Mouse (Mus musculus): Measurements from ENCODE around the gene Rdh1. TPM values are rescaled to one million over a fixed set of nuclear protein-coding genes. Genes with fewer than 3 reads are reported as not detected.
"Not testable (repeated sequence)": the region's sequence is repeated elsewhere in the genome, so short reads cannot be mapped to it uniquely, and the experiment has no call there.

Gene Rdh1
- polyA plus RNA-seq, 1 experiment, result 0.01 TPM

GRCm38 (mm10) chr10:127800891-127801290 is 41.4 kb downstream of the Rdh1 start, which contains the start of gene Rdh16:
Gene Rdh16, plus strand, starts transcription at chr10:127801152.
- Histone ChIP-seq H3K79me2 (ENCODE audit: control insufficient read depth, insufficient read depth) (no peaks in the 10 kb centered on the region), H3K27me3 (ENCODE audit: control insufficient read depth, insufficient read depth, insufficient read length) (no peaks in the 10 kb centered on the region), H3K4me2 (ENCODE audit: low read depth) (no peak within 1 kb of the TSS), H3K36me3 (ENCODE audit: control insufficient read depth, insufficient read depth) (no peaks in the 10 kb centered on the region), H3K4me3 (no peak within 1 kb of the TSS), H3ac (ENCODE audit: control insufficient read depth, insufficient read length) (no peak within 1 kb of the TSS)
- no peak for TF ChIP-seq MYOD1 (IDR thresholded peaks at IDR 0.05; ENCODE audit: control insufficient read depth in 1 of 3, insufficient read length in 2 of 3, low read depth in 2 of 3)
- no peak for TF ChIP-seq TCF12 (IDR thresholded peaks at IDR 0.05; ENCODE audit: insufficient read depth, poor library complexity, severe bottlenecking)
- no peak for TF ChIP-seq E2F4 (IDR thresholded peaks at IDR 0.05; ENCODE audit: insufficient read depth)
- no peak for TF ChIP-seq MAX (IDR thresholded peaks at IDR 0.05; ENCODE audit: low read depth)
- TF ChIP-seq REST (IDR thresholded peaks at IDR 0.05; ENCODE audit: insufficient read depth, insufficient read length), result no peak
- no peak for TF ChIP-seq CEBPB (IDR thresholded peaks at IDR 0.05; ENCODE audit: insufficient read depth, poor library complexity, severe bottlenecking)
- TF ChIP-seq MYOG (IDR thresholded peaks at IDR 0.05; ENCODE audit: control insufficient read depth in 1 of 3, insufficient read depth in 1 of 3, insufficient read length in 2 of 3, low read depth in 2 of 3), result no peak
- TF ChIP-seq POLR2A (IDR thresholded peaks at IDR 0.05; ENCODE audit: insufficient read length, low read depth), result no peak
- no peak for TF ChIP-seq SRF (IDR thresholded peaks at IDR 0.05; ENCODE audit: control insufficient read depth, insufficient read length, low read depth)
- no peak for TF ChIP-seq POLR2AphosphoS2 (IDR thresholded peaks at IDR 0.05; ENCODE audit: insufficient read length, low read depth)
- TF ChIP-seq TCF3 (IDR thresholded peaks at IDR 0.05; ENCODE audit: insufficient read length, low read depth), result no peak
- TF ChIP-seq USF1 (IDR thresholded peaks at IDR 0.05; ENCODE audit: low read depth), result no peak

GRCm38 (mm10) chr10:127801612-127802011 is 42.1 kb downstream of the Rdh1 start:
- no peaks in the 10 kb centered on the region for H3K79me2 ChIP-seq (ENCODE audit: control insufficient read depth, insufficient read depth)
- no peak overlapping the region for H3ac ChIP-seq (ENCODE audit: control insufficient read depth, insufficient read length)
- no peak for TF ChIP-seq MAX (IDR thresholded peaks at IDR 0.05; ENCODE audit: low read depth)
- TF ChIP-seq TCF12 (IDR thresholded peaks at IDR 0.05; ENCODE audit: insufficient read depth, poor library complexity, severe bottlenecking), result no peak
- TF ChIP-seq MYOD1 (IDR thresholded peaks at IDR 0.05; ENCODE audit: control insufficient read depth in 1 of 3, insufficient read length in 2 of 3, low read depth in 2 of 3), result no peak
- TF ChIP-seq POLR2A (IDR thresholded peaks at IDR 0.05; ENCODE audit: insufficient read length, low read depth), result no peak
- no peak overlapping the region for H3K4me3 ChIP-seq
- no peaks in the 10 kb centered on the region for H3K27me3 ChIP-seq (ENCODE audit: control insufficient read depth, insufficient read depth, insufficient read length)
- no peaks in the 10 kb centered on the region for H3K36me3 ChIP-seq (ENCODE audit: control insufficient read depth, insufficient read depth)
- no peak overlapping the region for H3K4me2 ChIP-seq (ENCODE audit: low read depth)

- Histone ChIP-seq H3K36me3 (ENCODE audit: control insufficient read depth, insufficient read depth) (no peaks in the 10 kb centered on the region), H3K79me2 (ENCODE audit: control insufficient read depth, insufficient read depth) (no peaks in the 10 kb centered on the region), H3K4me2 (ENCODE audit: low read depth) (no peak overlapping the region), H3ac (ENCODE audit: control insufficient read depth, insufficient read length) (no peak overlapping the region), H3K4me3 (no peak overlapping the region), H3K27me3 (ENCODE audit: control insufficient read depth, insufficient read depth, insufficient read length) (no peaks in the 10 kb centered on the region)
- TF ChIP-seq MYOG (IDR thresholded peaks at IDR 0.05; ENCODE audit: control insufficient read depth in 1 of 3, insufficient read depth in 1 of 3, insufficient read length in 2 of 3, low read depth in 2 of 3) (no peak), POLR2A (IDR thresholded peaks at IDR 0.05; ENCODE audit: insufficient read length, low read depth) (no peak), CEBPB (IDR thresholded peaks at IDR 0.05; ENCODE audit: insufficient read depth, poor library complexity, severe bottlenecking) (no peak), SRF (IDR thresholded peaks at IDR 0.05; ENCODE audit: control insufficient read depth, insufficient read length, low read depth) (no peak), E2F4 (IDR thresholded peaks at IDR 0.05; ENCODE audit: insufficient read depth) (no peak), REST (IDR thresholded peaks at IDR 0.05; ENCODE audit: insufficient read depth, insufficient read length) (no peak), MYOD1 (IDR thresholded peaks at IDR 0.05; ENCODE audit: control insufficient read depth in 1 of 3, insufficient read length in 2 of 3, low read depth in 2 of 3) (no peak), TCF12 (IDR thresholded peaks at IDR 0.05; ENCODE audit: insufficient read depth, poor library complexity, severe bottlenecking) (no peak), POLR2AphosphoS2 (IDR thresholded peaks at IDR 0.05; ENCODE audit: insufficient read length, low read depth) (no peak)
Observed at GRCm38 (mm10) chr10:127802236-127802635, 42.7 kb downstream of the Rdh1 start.

- Histone ChIP-seq H3ac (ENCODE audit: control insufficient read depth, insufficient read length) (no peak overlapping the region), H3K79me2 (ENCODE audit: control insufficient read depth, insufficient read depth) (no peaks in the 10 kb centered on the region), H3K4me2 (ENCODE audit: low read depth) (no peak overlapping the region), H3K4me3 (no peak overlapping the region), H3K27me3 (ENCODE audit: control insufficient read depth, insufficient read depth, insufficient read length) (no peaks in the 10 kb centered on the region), H3K36me3 (ENCODE audit: control insufficient read depth, insufficient read depth) (no peaks in the 10 kb centered on the region)
- no peak for TF ChIP-seq SRF (IDR thresholded peaks at IDR 0.05; ENCODE audit: control insufficient read depth, insufficient read length, low read depth)
- TF ChIP-seq REST (IDR thresholded peaks at IDR 0.05; ENCODE audit: insufficient read depth, insufficient read length), result no peak
Observed at GRCm38 (mm10) chr10:127804416-127804815, 44.9 kb downstream of the Rdh1 start.

- no peak overlapping the region for H3ac ChIP-seq (ENCODE audit: control insufficient read depth, insufficient read length)
- no peaks in the 10 kb centered on the region for H3K27me3 ChIP-seq (ENCODE audit: control insufficient read depth, insufficient read depth, insufficient read length)
- H3K79me2 ChIP-seq (ENCODE audit: control insufficient read depth, insufficient read depth), result no peaks in the 10 kb centered on the region
- no peaks in the 10 kb centered on the region for H3K36me3 ChIP-seq (ENCODE audit: control insufficient read depth, insufficient read depth)
- TF ChIP-seq MYOD1 (IDR thresholded peaks at IDR 0.05; ENCODE audit: control insufficient read depth in 1 of 3, insufficient read length in 2 of 3, low read depth in 2 of 3) (no peak), E2F4 (IDR thresholded peaks at IDR 0.05; ENCODE audit: insufficient read depth) (no peak), MYOG (IDR thresholded peaks at IDR 0.05; ENCODE audit: control insufficient read depth in 1 of 3, insufficient read depth in 1 of 3, insufficient read length in 2 of 3, low read depth in 2 of 3) (no peak), REST (IDR thresholded peaks at IDR 0.05; ENCODE audit: insufficient read depth, insufficient read length) (no peak), CEBPB (IDR thresholded peaks at IDR 0.05; ENCODE audit: insufficient read depth, poor library complexity, severe bottlenecking) (no peak), MAX (IDR thresholded peaks at IDR 0.05; ENCODE audit: low read depth) (no peak), POLR2A (IDR thresholded peaks at IDR 0.05; ENCODE audit: insufficient read length, low read depth) (no peak), TCF3 (IDR thresholded peaks at IDR 0.05; ENCODE audit: insufficient read length, low read depth) (no peak), POLR2AphosphoS2 (IDR thresholded peaks at IDR 0.05; ENCODE audit: insufficient read length, low read depth) (no peak)
- no peak overlapping the region for H3K4me3 ChIP-seq
- H3K4me2 ChIP-seq (ENCODE audit: low read depth), result no peak overlapping the region
Observed at GRCm38 (mm10) chr10:127815888-127816287, 56.4 kb downstream of the Rdh1 start.

- H3K27me3 ChIP-seq (ENCODE audit: control insufficient read depth, insufficient read depth, insufficient read length); H3K4me2 ChIP-seq (ENCODE audit: low read depth); H3ac ChIP-seq (ENCODE audit: control insufficient read depth, insufficient read length); H3K79me2 ChIP-seq (ENCODE audit: control insufficient read depth, insufficient read depth); H3K4me3 ChIP-seq; H3K36me3 ChIP-seq (ENCODE audit: control insufficient read depth, insufficient read depth): not testable (repeated sequence)
Observed at GRCm38 (mm10) chr10:127817268-127817910, 57.9 kb downstream of the Rdh1 start.

Data from myocyte (in vitro differentiated cells).